Mouse (Mus musculus): ENCODE measurements around the gene Ephx3. TPM values are rescaled to one million over a fixed set of nuclear protein-coding genes. Genes with fewer than 3 reads are reported as not detected.

Gene Ephx3
- polyA plus RNA-seq, 2 experiments from 2014 or later, result not detected

DNA sequence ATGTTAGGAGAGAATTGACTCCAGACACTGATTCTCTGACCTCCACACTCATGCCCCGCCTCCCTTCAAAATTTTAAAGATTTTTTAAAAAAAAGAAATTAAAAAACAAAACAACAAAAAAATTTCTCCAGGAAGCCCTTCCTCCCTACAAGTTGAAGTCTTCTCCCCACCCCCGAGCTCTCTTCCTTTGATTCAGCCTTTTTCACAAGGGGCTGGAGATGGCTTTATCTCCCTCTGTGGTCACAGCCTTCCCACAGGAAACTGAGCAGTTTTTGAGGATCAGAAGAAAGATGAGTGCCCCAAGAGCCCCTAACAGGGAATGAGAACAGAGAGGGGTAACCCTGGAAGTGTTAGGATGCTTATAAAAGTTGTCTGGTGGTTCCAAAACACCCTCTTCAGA lies 16.9 kb downstream of the Ephx3 start:
- ATAC-seq, result no peak

DNA sequence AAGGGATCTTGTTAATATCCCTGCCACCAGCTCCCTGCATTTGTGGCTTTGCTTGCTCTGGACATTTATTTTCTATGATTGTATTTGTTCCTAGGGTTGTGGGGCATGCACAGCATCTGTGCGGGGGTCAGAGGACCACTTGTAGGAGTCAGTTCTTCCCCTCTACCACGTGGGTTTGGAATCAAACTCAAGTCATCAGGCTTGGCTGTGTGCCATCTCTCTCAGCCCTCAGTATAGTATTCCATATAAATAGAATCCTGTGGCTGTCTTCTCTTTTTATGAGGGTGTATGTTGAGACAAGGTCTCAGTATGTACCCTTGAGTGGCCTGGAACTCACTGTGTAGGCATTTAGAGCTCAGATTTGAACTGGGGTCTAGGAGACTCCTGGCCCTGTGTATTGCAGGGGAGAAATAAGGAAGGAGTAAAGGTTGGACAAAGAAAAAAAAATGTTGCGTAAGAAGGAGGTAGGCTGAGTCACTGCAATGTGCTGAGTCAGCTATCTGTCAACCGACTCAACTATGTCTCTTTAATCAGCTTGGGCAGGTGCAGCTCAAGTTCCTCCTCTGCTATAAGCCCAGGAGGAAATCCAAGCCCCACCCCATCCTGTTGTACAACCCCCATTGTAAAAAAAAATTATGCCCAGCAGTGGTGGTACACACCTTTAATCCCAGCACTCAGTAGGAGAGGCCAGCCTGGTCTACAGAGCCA lies 19.7 kb downstream of the Ephx3 start:
- no peak for ATAC-seq

DNA sequence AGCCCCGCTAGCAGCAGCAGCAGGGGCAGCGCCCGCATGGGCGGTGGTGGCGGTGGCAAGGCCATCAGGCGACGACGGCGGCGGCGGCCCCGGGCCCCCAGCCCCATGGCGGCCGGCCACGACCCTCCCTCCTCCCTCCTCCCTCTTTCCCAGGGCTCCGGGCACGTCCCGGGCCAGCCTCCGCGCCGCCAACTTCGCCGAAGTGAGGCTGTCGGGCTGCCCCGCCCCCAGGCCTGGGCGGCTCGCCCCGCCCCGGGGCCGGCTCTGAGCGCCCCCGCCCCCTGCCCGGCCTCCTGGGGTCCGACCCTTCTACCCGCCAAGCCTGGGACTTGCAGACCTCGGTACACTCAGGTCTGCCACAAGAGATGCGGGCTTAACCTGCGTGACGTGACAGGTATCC lies 22.7 kb downstream of the Ephx3 start, which contains the start of gene Notch3:
TSS of gene Notch3 (minus strand) at position 166 of the 400 bp plus-strand sequence.
- no peak for ATAC-seq

DNA sequence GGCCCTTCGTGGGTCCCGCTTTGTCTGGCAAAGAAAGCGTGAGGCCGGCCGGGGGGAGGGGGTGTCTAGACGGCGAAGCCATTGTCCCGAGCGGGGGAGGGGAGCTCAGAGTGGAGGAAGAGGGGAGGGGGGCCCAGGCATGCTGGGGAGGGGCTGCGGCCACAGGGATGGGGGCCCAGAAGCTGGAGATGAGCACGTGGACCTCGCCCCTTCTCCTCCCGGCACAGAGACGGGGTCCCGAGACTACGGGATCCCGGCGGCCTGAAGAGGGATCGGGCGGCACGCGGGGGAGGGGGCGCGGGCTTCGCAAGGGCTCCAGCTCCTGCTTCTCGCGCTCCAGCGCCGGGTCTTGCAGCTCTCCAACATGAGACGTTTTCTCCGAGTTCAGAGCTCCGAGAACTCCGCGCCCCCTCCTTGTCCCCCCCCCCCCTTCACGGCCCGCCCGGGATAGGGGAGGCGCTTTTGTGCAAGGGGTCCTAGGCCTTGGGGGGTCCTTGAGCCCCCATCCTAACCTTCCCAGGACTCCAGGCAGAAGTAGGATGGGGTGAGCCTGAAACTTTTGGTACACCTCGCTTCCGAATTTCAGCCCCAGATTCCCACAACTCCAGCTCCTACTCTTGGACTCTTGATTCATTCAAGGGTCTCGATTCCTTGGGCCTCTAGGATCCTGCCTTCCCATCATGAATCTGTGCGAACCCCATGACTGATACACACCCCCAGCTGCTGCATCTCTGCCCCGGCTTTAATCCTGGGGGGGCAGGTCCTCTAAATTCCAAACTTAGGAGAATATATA lies 23.4 kb downstream of the Ephx3 start:
- ATAC-seq, result no peak

DNA sequence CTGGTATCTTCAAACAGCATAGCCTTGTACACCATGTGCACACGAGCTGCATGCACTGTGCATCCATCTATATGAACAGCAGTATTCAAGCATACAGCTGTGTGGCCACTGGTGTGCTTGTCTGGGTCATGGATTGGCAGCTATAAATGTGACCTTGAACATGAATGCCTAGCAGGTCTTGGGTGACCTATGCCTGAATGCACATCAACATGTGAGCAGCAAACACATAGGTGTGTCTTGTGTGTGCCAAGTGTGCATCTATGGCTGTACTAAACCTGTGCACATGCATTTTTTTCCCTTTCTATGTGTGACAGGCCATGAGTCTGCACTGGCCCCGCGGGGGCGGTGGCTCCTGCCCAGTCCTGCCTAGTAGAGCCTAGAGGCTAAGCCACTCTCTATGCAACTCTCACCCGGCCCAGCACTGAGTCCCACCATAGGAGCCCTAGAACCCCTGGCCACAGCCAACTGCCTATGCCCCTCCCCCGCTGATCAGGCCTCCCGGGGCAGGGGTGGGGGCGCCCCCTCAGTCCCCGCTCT lies 24.0 kb downstream of the Ephx3 start:
- no peak for ATAC-seq

DNA sequence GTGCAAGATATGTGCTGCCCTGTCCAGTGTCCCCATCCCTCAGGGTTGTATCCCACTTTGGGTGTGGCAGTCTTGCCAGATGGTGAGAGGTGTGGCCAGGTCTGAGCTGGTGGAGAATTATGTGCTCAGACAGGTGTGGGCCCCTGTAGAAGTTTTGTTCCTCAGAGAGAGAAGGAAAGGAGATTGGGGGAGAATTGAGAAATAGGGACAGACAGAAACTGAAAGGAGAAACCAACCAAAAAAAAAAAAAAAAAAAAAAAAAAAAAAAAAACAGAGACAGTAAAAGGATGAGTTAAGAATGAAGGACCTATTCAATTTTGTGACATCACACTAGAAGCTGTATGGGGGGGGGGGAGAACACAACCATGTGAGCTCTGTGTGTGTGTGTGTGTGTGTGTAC lies 24.6 kb downstream of the Ephx3 start:
- no peak for ATAC-seq

DNA sequence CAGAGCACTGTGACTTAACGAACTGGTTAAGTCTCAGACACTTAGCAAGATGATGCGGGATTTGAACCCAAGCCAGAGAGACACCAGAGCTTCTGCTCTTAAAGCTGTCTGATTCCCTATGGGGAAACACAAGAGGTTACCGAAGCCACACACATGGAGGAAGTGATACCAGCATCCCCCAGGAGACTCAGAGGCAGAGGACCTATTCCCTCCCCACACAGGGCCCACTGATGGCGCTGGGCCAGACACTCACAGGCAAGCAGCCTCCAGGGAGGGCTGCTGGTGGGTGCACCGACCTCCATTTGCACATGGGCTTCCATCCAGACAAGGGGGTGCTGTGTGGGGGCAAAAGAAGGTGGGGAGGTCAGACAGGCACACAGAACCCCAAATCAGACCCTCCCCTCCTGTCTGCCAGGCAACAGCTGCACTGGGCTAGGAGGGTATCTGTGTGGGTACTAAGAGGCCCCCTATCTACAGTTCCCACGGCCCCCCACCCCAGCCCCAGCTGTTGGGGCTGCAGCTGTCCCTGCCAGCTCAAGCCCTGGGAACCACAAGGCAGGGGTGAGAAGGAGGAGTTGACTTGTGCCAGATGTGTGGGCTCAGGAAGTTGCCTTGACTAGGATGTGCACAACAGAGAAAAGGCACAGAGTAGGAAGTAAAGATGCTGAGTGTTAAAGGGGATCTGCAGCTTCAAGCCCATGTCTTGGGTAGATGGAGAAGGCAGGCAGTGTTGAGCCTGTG lies 25.3 kb downstream of the Ephx3 start:
- no peak for ATAC-seq

DNA sequence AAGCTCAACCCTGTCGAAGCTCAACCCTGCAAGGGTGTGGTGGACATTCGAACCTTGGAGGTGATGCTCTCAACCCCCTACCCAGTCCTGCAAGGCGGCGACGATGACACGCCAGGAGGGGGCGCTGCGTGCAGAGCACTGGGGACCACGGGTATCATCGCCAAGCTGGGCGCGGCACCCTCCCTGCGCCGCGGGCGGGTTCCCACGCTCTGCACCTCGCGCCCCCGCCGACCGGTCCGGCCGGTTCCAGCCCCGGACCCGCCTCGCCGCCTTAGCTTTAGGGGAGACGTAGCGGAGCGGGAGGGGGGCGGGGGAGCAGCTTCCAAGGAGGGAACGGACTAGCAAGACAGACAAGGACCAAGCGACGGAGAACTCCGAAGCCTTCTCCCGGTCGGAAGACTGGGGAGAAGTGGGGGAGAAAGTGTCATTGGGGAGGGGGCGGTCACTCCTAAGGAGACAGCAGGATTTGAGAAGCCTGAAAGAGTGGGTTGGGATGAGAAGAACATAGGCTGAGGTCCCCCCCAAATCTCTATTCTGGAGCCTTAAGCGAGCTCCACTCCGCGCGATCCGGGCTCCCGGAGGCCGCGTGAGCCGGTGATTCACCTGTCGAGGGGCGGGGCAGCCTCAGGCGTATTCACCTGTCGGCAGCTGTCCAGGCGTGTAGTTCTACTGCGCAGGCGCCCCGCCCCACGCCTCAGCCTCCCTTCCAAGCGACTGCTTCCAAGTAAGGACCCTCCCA lies 27.1 kb downstream of the Ephx3 start:
- ATAC-seq, result no peak

DNA sequence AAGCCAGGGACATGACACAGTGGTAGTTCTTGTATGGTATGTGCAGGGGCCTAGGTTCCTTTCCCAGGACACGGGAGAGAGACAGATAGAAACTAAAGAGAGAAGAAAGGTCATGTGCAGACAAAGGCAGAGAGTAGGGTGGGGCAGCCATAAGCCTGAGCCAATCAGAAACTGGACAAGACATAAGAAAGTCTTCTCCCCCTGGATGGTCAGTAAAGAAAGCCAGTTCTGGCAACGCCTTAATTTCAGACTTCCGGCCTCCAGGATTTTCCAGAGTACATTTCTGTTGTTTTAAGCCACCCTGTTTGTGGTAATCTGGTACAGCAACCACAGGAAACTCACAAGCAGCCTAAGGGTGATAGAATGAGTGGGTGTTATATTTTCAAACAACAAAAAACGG lies 28.5 kb downstream of the Ephx3 start:
- no peak for ATAC-seq

DNA sequence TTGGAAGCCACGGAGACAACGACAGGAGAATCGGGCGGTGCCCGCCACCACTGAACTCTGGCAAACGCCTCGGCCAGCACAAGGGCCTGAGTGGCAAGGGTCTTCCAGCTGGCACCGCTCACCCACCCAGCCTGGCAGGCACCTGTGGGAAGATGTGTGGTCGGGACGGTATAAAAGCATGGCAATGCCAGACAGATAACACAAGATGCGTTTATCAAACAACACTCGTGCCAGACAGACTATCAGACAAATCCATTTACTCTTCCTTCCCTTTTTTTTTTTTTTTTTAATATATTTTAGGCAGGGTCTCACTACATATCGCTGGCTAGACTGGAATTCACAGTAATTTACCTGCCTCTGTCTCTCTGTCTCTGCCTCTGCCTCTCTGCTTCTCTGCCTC lies 30.5 kb downstream of the Ephx3 start:
- no peak for ATAC-seq

DNA sequence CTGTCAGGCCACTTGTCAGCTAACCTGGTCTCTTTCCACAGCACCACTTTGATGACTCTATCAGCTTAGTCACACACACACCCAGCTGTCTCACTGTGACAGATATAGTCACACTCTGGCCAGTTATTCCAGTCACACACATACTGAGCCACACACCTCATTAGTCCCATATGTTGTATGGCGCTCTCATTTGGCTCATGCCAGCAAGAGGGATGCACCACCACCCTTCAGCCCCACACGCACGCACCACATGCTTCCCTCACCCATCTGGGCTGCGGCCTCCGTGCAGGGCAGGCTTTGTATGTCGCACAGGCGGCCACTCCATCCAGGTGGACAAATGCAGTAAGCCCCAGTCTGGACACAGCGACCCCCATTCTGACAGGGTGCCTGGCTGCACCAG lies 42.6 kb downstream of the Ephx3 start:
- no peak for ATAC-seq

DNA sequence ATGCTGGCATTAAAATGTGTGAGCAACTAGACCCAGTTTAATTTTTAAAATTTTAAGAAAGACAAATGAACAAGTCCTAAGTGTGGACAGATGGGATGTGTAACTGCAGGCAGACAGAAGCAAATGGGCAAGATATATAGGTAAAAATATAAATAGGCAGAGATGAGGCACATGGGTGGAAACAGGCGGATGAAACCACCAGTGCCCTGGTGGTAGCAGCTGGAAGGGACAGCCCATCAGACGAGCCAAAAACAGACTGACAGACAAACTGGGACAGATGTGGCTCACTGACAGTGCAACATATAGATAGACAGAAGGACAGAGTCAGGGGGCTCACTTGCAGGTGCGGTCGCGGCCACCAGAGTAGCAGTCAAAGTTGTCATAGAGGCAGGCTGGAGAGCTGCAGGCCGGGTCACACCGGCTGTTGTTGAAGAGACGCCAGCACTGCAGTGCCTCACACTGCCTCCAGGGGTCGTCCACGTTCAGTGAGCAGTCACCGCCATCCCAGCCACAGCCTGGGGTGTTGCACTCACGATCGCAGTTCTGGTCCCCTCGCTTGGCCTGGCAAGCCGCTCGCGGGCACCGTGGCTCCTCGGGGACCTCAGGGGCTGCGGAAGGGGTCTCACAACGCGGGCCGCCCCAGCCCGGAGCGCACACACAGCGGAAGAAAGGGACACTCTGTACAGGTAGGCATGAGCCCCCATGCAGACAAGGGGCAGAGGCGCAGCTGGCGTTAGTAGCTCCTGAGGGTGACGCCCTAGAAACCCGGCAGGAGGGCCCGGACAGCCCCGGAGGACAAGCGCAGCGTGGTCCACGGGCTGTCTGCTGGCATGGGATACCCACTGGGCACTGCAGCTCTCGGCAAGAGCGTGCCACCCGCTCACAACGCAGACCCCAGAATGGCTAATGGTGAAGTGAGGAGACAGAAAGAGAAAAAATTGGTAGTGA lies 46.2 kb downstream of the Ephx3 start:
- peak; percentile 65 for ATAC-seq

DNA sequence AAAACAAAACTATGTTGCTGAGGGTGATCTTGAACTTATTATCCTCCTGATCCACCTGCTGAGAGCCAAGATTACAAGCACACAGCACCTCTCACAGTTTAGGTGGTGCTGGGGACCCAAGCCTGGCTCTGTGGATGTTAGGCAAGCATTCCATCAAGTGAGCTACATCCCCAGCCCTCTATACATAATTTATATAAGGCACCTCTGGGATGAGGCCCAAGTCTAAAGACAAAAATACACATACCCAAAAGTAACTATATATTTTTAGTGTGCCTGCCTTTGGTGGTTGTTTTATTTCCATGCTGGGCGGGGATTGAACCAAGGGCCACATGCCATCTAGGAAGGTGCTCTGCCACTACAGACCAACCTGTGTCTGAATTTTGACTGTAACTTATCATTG lies 47.1 kb downstream of the Ephx3 start:
- ATAC-seq, result no peak

Other genes starting within 250 kb of the Ephx3 start
- gene Rrp1b, start 153.4 kb downstream of the Ephx3 start, polyA plus RNA-seq (2017; shearing (Covaris generic)), result 10 to 100 TPM; 56.3 to 76.7 TPM
- 1 to 10 TPM; 1.1 to 2.0 TPM for gene Hsf2bp, start 153.2 kb downstream of the Ephx3 start, polyA plus RNA-seq (2017; shearing (Covaris generic))
- gene Notch3, start 22.7 kb downstream of the Ephx3 start, polyA plus RNA-seq (2017; shearing (Covaris generic)), result not detected
- gene Brd4, start 95.2 kb upstream of the Ephx3 start, polyA plus RNA-seq (2017; shearing (Covaris generic)), result 10 to 100 TPM; 61.8 to 71.6 TPM
- gene Akap8, start 131.7 kb upstream of the Ephx3 start, polyA plus RNA-seq (2017; shearing (Covaris generic)), result 100 to 1,000 TPM; 117 to 118 TPM
- 10 to 100 TPM; 43.6 to 50.5 TPM for gene Akap8l, start 161.1 kb upstream of the Ephx3 start, polyA plus RNA-seq (2017; shearing (Covaris generic))
- 10 to 100 TPM; 11.9 TPM for gene Wiz, start 199.9 kb upstream of the Ephx3 start, polyA plus RNA-seq (2017; shearing (Covaris generic))
- 100 to 1,000 TPM; 123 to 158 TPM for gene Rasal3, start 214.0 kb upstream of the Ephx3 start, polyA plus RNA-seq (2017; shearing (Covaris generic))
- 10 to 100 TPM; 68.7 to 79.5 TPM for gene Pglyrp2, start 234.6 kb upstream of the Ephx3 start, polyA plus RNA-seq (2017; shearing (Covaris generic))